Mouse (Mus musculus): Measurements from ENCODE around the gene Pacsin2. TPM values are rescaled to one million over a fixed set of nuclear protein-coding genes. Genes with fewer than 3 reads are reported as not detected.

Pacsin2 gene
- total and polyA plus RNA-seq, 3 experiments, result 48.4 to 85.5 (median 53.7) TPM

- no peaks in the 10 kb centered on the region for H3K9me3 ChIP-seq (replicated peaks; ENCODE audit: low read length)
- H3K27me3 ChIP-seq (replicated peaks), result no peaks in the 10 kb centered on the region
- in situ Hi-C loops (cut with MboI; ENCODE audit: low pct_ligation_motif_present, low pct_unique_long_range_greater_than_20kb, low sequenced_read_pairs) (no loop called here), dilution Hi-C loops (cut with MboI; ENCODE audit: extremely low pct_ligation_motif_present, extremely low pct_unique_long_range_greater_than_20kb, low sequenced_read_pairs) (no loop called here)
- no peak for TF ChIP-seq POLR2A (IDR thresholded peaks at IDR 0.05; ENCODE audit: low read depth, low read length)
- TF ChIP-seq MEF2A (IDR thresholded peaks at IDR 0.05; ENCODE audit: borderline replicate concordance, low read depth, low read length), result peak; percentile 77; the same call in 1 of the 2 replicates
- TF ChIP-seq ZMIZ1 (IDR thresholded peaks at IDR 0.05; ENCODE audit: low read depth, low read length), result no peak
- peak; percentile 88 for TF ChIP-seq ZNF384 (IDR thresholded peaks at IDR 0.05; ENCODE audit: low read depth, low read length)
- peak; percentile 65 for TF ChIP-seq EP300 (IDR thresholded peaks at IDR 0.05; ENCODE audit: low read length)
- peak; percentile 42 for TF ChIP-seq ETS1 (conservative IDR thresholded peaks at IDR 0.05; ENCODE audit: low read depth, low read length)
- TF ChIP-seq MAX (IDR thresholded peaks at IDR 0.05; ENCODE audit: low read length), result no peak
- no peak for TF ChIP-seq RCOR1 (conservative IDR thresholded peaks at IDR 0.05; ENCODE audit: low read depth, low read length)
- peak; percentile 70 for TF ChIP-seq BHLHE40 (IDR thresholded peaks at IDR 0.05; ENCODE audit: low read depth, low read length)
- peak; percentile 38; the same call in 1 of the 2 replicates for TF ChIP-seq IRF4 (IDR thresholded peaks at IDR 0.05; ENCODE audit: low read depth, low read length)
- no peak for TF ChIP-seq MYC (IDR thresholded peaks at IDR 0.05; ENCODE audit: low read depth, low read length)
- 0 out of 2 replicates have a peak, but pooled peaks have one; percentile 27 for TF ChIP-seq ELF1 (IDR thresholded peaks at IDR 0.05; ENCODE audit: low read depth, low read length)
- H3K79me2 ChIP-seq (replicated peaks; ENCODE audit: control insufficient read depth, extremely low read depth, insufficient read depth, poor library complexity, severe bottlenecking), result peaks cover 22% of the 10 kb centered on the region
- no peak overlapping the region for H3K4me3 ChIP-seq (replicated peaks in 1 of 3; ENCODE audit: low read depth in 2 of 3, low read length in 2 of 3, poor library complexity in 1 of 3)
- peak overlapping the region; percentile 91 for H3K4me2 ChIP-seq (ENCODE audit: insufficient read depth, low read depth, poor library complexity, severe bottlenecking)
- H3K4me1 ChIP-seq (ENCODE audit: control insufficient read depth in 1 of 2, insufficient read depth in 2 of 2), result peaks cover 22 to 64% of the 10 kb centered on the region in 2 experiments
- peak overlapping the region; percentile 43; the same call in 1 of the 2 replicates for H3K9ac ChIP-seq (ENCODE audit: insufficient read depth, low read depth)
- H3K36me3 ChIP-seq (replicated peaks in 1 of 2; ENCODE audit: control insufficient read depth in 1 of 2, insufficient read depth in 1 of 2, low read length in 1 of 2), result peaks cover 0 to 2% of the 10 kb centered on the region in 2 experiments
- peak; percentile 54 for DNase-seq (ENCODE audit: extremely low read depth)
- H3K27ac ChIP-seq (ENCODE audit: insufficient read depth, low read depth), result peak overlapping the region; percentile 90; the same call in 1 of the 2 replicates
Observed at GRCm38 (mm10) chr15:83435324-83436090, 28.9 kb downstream of the Pacsin2 start.

GRCm38 (mm10) chr15:83434692-83435091, 29.7 kb downstream of the Pacsin2 start:
- Histone ChIP-seq H3K79me2 (replicated peaks; ENCODE audit: control insufficient read depth, extremely low read depth, insufficient read depth, poor library complexity, severe bottlenecking) (peaks cover 26% of the 10 kb centered on the region), H3K9me3 (replicated peaks; ENCODE audit: low read length) (no peaks in the 10 kb centered on the region), H3K9ac (ENCODE audit: insufficient read depth, low read depth) (peak overlapping the region; percentile 43; the same call in 1 of the 2 replicates), H3K36me3 (replicated peaks in 1 of 2; ENCODE audit: control insufficient read depth in 1 of 2, insufficient read depth in 1 of 2, low read length in 1 of 2) (peaks cover 0 to 2% of the 10 kb centered on the region in 2 experiments), H3K27me3 (replicated peaks) (no peaks in the 10 kb centered on the region), H3K27ac (ENCODE audit: insufficient read depth, low read depth) (peak overlapping the region; percentile 90), H3K4me3 (replicated peaks in 1 of 3; ENCODE audit: low read depth in 2 of 3, low read length in 2 of 3, poor library complexity in 1 of 3) (peak overlapping the region; percentile 29 to 37 (median 35)), H3K4me1 (ENCODE audit: control insufficient read depth in 1 of 2, insufficient read depth in 2 of 2) (peaks cover 25 to 64% of the 10 kb centered on the region in 2 experiments), H3K4me2 (ENCODE audit: insufficient read depth, low read depth, poor library complexity, severe bottlenecking) (peak overlapping the region; percentile 91)
- dilution Hi-C loops (cut with MboI; ENCODE audit: extremely low pct_ligation_motif_present, extremely low pct_unique_long_range_greater_than_20kb, low sequenced_read_pairs), result no loop called here
- peak; percentile 68 for DNase-seq (ENCODE audit: extremely low read depth)
- in situ Hi-C loops (cut with MboI; ENCODE audit: low pct_ligation_motif_present, low pct_unique_long_range_greater_than_20kb, low sequenced_read_pairs), result no loop called here
- no peak for TF ChIP-seq ZNF384 (IDR thresholded peaks at IDR 0.05; ENCODE audit: low read depth, low read length)
- TF ChIP-seq USF2 (conservative IDR thresholded peaks at IDR 0.05; ENCODE audit: low read depth, low read length), result no peak
- peak; percentile 37; the same call in 1 of the 2 replicates for TF ChIP-seq CHD1 (IDR thresholded peaks at IDR 0.05; ENCODE audit: low read depth, low read length)
- TF ChIP-seq JUN (IDR thresholded peaks at IDR 0.05; ENCODE audit: insufficient read depth, low read depth, low read length), result no peak
- 0 out of 2 replicates have a peak, but pooled peaks have one; percentile 19 for TF ChIP-seq JUND (conservative IDR thresholded peaks at IDR 0.05; ENCODE audit: low read depth, low read length)
- no peak; the same call in 1 of the 2 replicates for TF ChIP-seq MYC (IDR thresholded peaks at IDR 0.05; ENCODE audit: low read depth, low read length)
- no peak for TF ChIP-seq GABPA (IDR thresholded peaks at IDR 0.05; ENCODE audit: insufficient replicate concordance, low read depth, low read length)
- peak; percentile 46; the same call in 1 of the 2 replicates for TF ChIP-seq TCF12 (IDR thresholded peaks at IDR 0.05; ENCODE audit: low read depth, low read length)
- peak; percentile 16; the same call in 1 of the 2 replicates for TF ChIP-seq CHD2 (IDR thresholded peaks at IDR 0.05; ENCODE audit: low read length)
- TF ChIP-seq ZC3H11A (IDR thresholded peaks at IDR 0.05; ENCODE audit: low read depth, low read length), result no peak
- TF ChIP-seq MAFK (IDR thresholded peaks at IDR 0.05; ENCODE audit: insufficient replicate concordance, low read length), result 0 out of 2 replicates have a peak, but pooled peaks have one; percentile 23
- TF ChIP-seq MEF2A (IDR thresholded peaks at IDR 0.05; ENCODE audit: borderline replicate concordance, low read depth, low read length), result 0 out of 2 replicates have a peak, but pooled peaks have one; percentile 28
- TF ChIP-seq UBTF (IDR thresholded peaks at IDR 0.05; ENCODE audit: low read depth, low read length), result no peak
- peak; percentile 21; the same call in 1 of the 2 replicates for TF ChIP-seq HCFC1 (IDR thresholded peaks at IDR 0.05; ENCODE audit: low read depth, low read length)
- TF ChIP-seq TBP (conservative IDR thresholded peaks at IDR 0.05; ENCODE audit: low read depth, low read length), result 0 out of 2 replicates have a peak, but pooled peaks have one; percentile 41
- TF ChIP-seq POLR2A (IDR thresholded peaks at IDR 0.05; ENCODE audit: low read depth, low read length), result no peak
- TF ChIP-seq ELF1 (IDR thresholded peaks at IDR 0.05; ENCODE audit: low read depth, low read length), result peak; percentile 23; the same call in 1 of the 2 replicates
- peak; percentile 48; the same call in 1 of the 2 replicates for TF ChIP-seq MXI1 (IDR thresholded peaks at IDR 0.05; ENCODE audit: low read depth, low read length)
- TF ChIP-seq CTCF (conservative IDR thresholded peaks at IDR 0.05 in 1 of 2, IDR thresholded peaks at IDR 0.05 in 1 of 2; ENCODE audit: low read depth in 2 of 2, low read length in 2 of 2), result no peak
- no peak for TF ChIP-seq USF1 (IDR thresholded peaks at IDR 0.05; ENCODE audit: low read depth, low read length)
- peak; percentile 44 for TF ChIP-seq ETS1 (conservative IDR thresholded peaks at IDR 0.05; ENCODE audit: low read depth, low read length)
- peak; percentile 46; the same call in 1 of the 2 replicates for TF ChIP-seq EP300 (IDR thresholded peaks at IDR 0.05; ENCODE audit: low read length)
- peak; percentile 56 for TF ChIP-seq IRF4 (IDR thresholded peaks at IDR 0.05; ENCODE audit: low read depth, low read length)
- 0 out of 2 replicates have a peak, but pooled peaks have one; percentile 23 for TF ChIP-seq NRF1 (IDR thresholded peaks at IDR 0.05; ENCODE audit: low read depth, low read length)

Measured in CH12.LX (cell line).